Mouse (Mus musculus) embryonic fibroblast, embryonic 13.5 days (primary cell): ENCODE measurements at regions not wholly inside any gene's neighbourhood (a gene's known extent, or its start where the extent isn't known, plus 50 kb on each side); places are given as distances from the start of the nearest gene placed in this dataset.

Experiments
- CTCF ChIP-seq: IDR thresholded peaks from 2 replicates; pipeline ENCODE4 v1.5.1; 2011; ENCODE audit warnings: mild to moderate bottlenecking, control low read depth, low read length, moderate library complexity, borderline replicate concordance; ENCODE audit not compliant: insufficient read depth
- POLR2A ChIP-seq: IDR thresholded peaks from 2 replicates; pipeline ENCODE4 v1.6.1; 2011; ENCODE audit warnings: low read depth, mild to moderate bottlenecking, control low read depth, low read length, moderate library complexity

DNA sequence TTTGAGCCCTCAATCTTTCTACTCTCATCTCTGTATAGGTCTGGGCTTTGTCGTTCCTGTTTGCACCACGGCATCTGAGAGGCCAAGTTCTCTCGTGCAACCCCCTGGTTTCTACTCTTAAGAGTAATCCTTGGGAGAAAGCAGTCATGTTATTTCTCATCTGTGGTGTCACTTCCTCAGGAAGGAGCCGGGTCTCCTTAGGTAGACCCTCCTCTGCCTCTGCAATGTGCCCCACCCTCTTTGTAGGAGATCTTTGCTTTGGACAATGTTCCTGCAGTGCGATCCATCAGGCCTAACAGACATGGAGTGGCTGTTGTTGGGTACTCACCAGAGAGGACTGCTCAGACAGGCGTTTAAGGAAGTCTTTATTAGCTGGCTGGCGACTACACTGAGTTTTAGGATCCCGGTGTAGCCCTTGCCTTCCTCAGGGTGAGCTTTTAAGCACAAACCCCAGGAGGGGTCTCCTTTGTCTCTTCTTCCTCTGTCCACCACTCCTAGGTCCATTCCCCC lies 94.0 kb upstream of the Hmcn1 start:
- TF ChIP-seq CTCF = no peak
- no peak for TF ChIP-seq POLR2A
